Mouse (Mus musculus) layer of hippocampus, adult 2 months (tissue): ENCODE measurements around the gene Scn10a. TPM values are rescaled to one million over a fixed set of nuclear protein-coding genes. Genes with fewer than 3 reads are reported as not detected.

Source experiments
- DNase-seq, 2 experiments: peaks; one replicate each; pipeline ENCODE4 v3.0.0; 2022; ENCODE audit warnings: low spot score in 2 of 2
- H3K27ac ChIP-seq: fragments of 200-600 bp; 2 replicates; pipeline ENCODE4 v1.8.1; 2022
- H3K4me3 ChIP-seq: fragments of 200-600 bp; 2 replicates; pipeline ENCODE4 v1.8.1; 2022; ENCODE audit warnings: mild to moderate bottlenecking
- CTCF ChIP-seq: fragments of 200-600 bp; conservative IDR thresholded peaks from 2 replicates; pipeline ENCODE4 v1.8.1; 2022; ENCODE audit warnings: antibody characterized with exemption, mild to moderate bottlenecking, moderate library complexity
- total RNA-seq, 2 experiments: library from RNA; stranded (reverse); gene quantifications; 2 replicates each; pipeline ENCODE4 v1.2.3; 2021

The Scn10a gene
- total RNA-seq, 2 experiments from 2014 or later, result not detected

DNA sequence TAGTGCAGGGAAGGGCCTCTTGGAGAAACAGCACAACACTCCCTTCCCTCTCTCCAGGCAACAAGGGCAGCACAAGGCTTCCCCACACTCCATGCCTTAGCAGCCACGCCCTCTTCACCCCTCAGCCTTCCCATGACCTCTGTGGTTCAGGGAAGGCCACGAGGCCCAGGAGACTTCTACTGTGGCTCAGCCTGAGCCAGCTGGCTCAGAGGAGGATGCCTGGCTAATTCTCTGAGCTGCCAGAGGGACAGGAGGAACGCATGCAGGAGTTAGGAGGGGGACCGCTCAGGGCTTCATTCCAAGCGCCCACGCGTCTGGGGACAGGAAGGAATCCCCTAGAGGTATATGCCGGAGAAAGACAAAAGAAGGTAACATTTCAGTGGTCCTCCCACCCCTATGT lies 157.4 kb downstream of the Scn10a start:
- TF ChIP-seq CTCF, result no peak
- DNase-seq, result no peak
- Histone ChIP-seq H3K4me3 (no peak overlapping the region), H3K27ac (no peak overlapping the region)

DNA sequence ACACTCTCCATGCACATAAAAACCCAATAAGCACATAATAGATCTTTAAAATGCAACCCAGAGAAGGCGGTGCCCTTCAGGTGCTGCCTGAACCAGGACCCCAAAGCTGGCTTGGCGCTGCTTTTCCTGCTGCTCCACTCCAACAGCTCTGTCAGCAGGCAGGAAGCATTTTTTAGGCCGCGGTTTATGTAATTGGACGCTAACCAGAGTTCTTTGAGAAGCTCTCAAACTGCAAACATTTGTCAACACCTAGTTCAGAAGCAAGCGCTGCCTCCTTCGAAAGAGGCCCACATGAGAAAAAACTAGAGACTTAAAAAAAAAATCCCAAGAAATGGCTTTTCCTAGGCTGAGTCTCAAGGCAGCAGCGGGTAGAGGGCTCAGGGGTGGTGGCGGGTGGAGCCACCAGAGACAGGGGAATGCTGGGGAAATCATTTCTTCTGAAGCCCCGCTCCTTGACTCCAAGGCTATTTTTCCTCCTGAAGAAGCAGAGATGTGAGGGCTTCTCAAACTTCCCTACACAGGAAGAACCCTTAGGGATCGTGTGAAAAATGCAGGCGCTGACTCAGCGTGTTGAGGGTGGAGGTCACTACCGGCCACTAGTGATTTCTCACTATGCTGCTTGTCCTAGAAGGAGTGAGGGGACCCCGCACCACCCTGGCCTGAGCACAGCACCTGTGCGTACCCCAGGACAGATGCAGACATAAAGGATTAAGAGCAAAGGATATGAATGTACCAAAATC lies 159.4 kb downstream of the Scn10a start:
- TF ChIP-seq CTCF, result no peak
- no peak overlapping the region for H3K27ac ChIP-seq
- DNase-seq, result no peak
- H3K4me3 ChIP-seq, result no peak overlapping the region

Other genes starting within 250 kb of the Scn10a start
- gene Scn5a, start 140.3 kb downstream of the Scn10a start, total RNA-seq, result under 1 TPM; 0.86 to 0.97 TPM
- not detected for gene Scn11a, start 106.1 kb upstream of the Scn10a start, total RNA-seq
- 10 to 100 TPM; 76.5 to 84.9 TPM for gene Wdr48, start 175.6 kb upstream of the Scn10a start, total RNA-seq
- 10 to 100 TPM; 33.1 to 40.8 TPM for gene Gorasp1, start 218.2 kb upstream of the Scn10a start, total RNA-seq
- under 1 TPM; 0.49 to 0.92 TPM for gene Ttc21a, start 218.3 kb upstream of the Scn10a start, total RNA-seq